Mouse (Mus musculus) G1E (cell line): ENCODE measurements around the gene Insc.

Experiments
- CTCF ChIP-seq: IDR thresholded peaks from 2 replicates; pipeline ENCODE4 v1.5.1; 2012; ENCODE audit warnings: low read depth, low read length, inconsistent platforms, mixed read lengths
- GATA1 ChIP-seq: IDR thresholded peaks from 2 replicates; pipeline ENCODE4 v1.6.1; 2012; ENCODE audit warnings: borderline replicate concordance, low read length, inconsistent platforms, mixed read lengths
- TAL1 ChIP-seq: conservative IDR thresholded peaks from 2 replicates; pipeline ENCODE4 v1.6.1; 2012; ENCODE audit warnings: low read depth, low read length, inconsistent platforms, mixed read lengths

DNA sequence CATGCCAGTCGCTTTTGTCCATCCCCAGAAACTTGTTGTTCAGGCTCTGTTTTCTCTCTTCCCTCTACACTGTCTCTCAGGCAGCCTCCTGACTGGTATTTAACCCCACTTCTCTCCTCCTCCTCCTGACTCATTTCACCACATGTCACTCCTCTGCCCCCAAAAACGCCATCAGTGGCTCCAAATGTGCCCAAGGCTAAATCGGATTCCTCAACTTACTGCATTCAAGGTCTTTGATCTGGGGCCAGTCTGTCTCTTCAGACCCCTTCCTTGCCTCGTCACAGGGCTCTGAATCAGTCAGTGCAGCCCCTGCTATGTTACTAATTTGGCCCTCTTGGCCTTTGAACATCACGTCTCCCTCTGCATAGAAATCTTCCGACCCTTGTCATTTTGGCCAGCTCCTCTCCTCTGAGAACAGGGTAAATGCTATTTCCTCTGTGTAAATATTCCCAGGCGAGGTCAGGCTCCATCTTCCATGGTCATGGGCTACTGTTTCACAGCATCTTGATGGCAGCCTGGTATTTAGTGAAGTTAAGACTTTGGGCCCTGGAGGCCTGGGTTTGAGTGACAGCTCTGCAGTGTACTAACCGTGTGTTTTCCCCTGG, 35.7 kb downstream of the Insc start:
- TF ChIP-seq CTCF (no peak), GATA1 (no peak), TAL1 (no peak)
